Mouse (Mus musculus): Measurements from ENCODE around the gene Mphosph9. TPM values are rescaled to one million over a fixed set of nuclear protein-coding genes. Genes with fewer than 3 reads are reported as not detected.

The Mphosph9 gene
- polyA plus RNA-seq, 1 experiment from 2014 or later, result 20.9 TPM

DNA sequence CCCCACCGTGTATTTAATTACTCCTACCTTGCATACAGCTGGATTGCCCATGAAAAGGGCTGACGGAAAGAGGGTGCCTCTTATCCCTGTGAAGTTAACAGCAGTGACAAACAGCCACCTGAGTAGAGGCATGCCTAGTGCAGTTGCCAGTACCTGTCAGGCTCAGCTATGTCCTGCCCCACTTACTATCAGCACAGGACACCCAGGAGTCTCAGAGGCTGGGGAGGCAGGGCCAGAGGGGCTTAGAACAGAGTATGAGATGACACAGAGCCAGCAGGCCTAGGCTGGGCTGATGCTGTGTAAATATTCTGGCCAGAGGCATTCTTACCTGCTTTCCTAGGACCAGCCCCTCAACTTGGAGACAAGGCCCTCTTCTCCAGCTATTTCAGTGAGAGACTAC is 126.2 kb downstream of the Mphosph9 start:
- Histone ChIP-seq H3K4me1 (peaks cover 40% of the 10 kb centered on the region), H3K27ac (no peak overlapping the region)
- WGBS, result 88% methylated on average over 2 of the region's 2 CpGs

More for the DNA sequence above, 126.2 kb downstream of the Mphosph9 start:
- DNase-seq (ENCODE audit: extremely low spot score, low spot score), result no peak
- Histone ChIP-seq H3K4me3 (no peak overlapping the region), H3K36me3 (replicated peaks) (no peaks in the 10 kb centered on the region), H3K27me3 (ENCODE audit: poor library complexity, severe bottlenecking) (no peaks in the 10 kb centered on the region), H3K9me3 (no peaks in the 10 kb centered on the region)

Other genes with a start within 250 kb of the Mphosph9 start
- gene Abcb9, start 232.2 kb downstream of the Mphosph9 start, polyA plus RNA-seq (2016; fragmentation: Nextera tagmentation; extraction: Ambion mirVana), result 0.52 and 0.65 TPM in 2 replicates
- 16.8 and 17.8 TPM in 2 replicates for gene Ogfod2, start 215.7 kb downstream of the Mphosph9 start, polyA plus RNA-seq (2016; fragmentation: Nextera tagmentation; extraction: Ambion mirVana)
- 136 and 140 TPM in 2 replicates for gene Arl6ip4, start 211.9 kb downstream of the Mphosph9 start, polyA plus RNA-seq (2016; fragmentation: Nextera tagmentation; extraction: Ambion mirVana)
- 2.1 and 3.0 TPM in 2 replicates for gene Pitpnm2, start 78.2 kb downstream of the Mphosph9 start, polyA plus RNA-seq (2016; fragmentation: Nextera tagmentation; extraction: Ambion mirVana)
- gene 2810006K23Rik, start 117 bp upstream of the Mphosph9 start, polyA plus RNA-seq (2016; fragmentation: Nextera tagmentation; extraction: Ambion mirVana), result 24.9 and 25.7 TPM in 2 replicates
- gene Cdk2ap1, start 35.1 kb upstream of the Mphosph9 start, polyA plus RNA-seq (2016; fragmentation: Nextera tagmentation; extraction: Ambion mirVana), result 57.3 and 64.7 TPM in 2 replicates
- 85.7 and 88.3 TPM in 2 replicates for gene Sbno1, start 98.0 kb upstream of the Mphosph9 start, polyA plus RNA-seq (2016; fragmentation: Nextera tagmentation; extraction: Ambion mirVana)
- 41.0 and 41.6 TPM in 2 replicates for gene Kmt5a, start 112.0 kb upstream of the Mphosph9 start, polyA plus RNA-seq (2016; fragmentation: Nextera tagmentation; extraction: Ambion mirVana)
- gene Rilpl2, start 150.4 kb upstream of the Mphosph9 start, polyA plus RNA-seq (2016; fragmentation: Nextera tagmentation; extraction: Ambion mirVana), result 22.7 and 24.2 TPM in 2 replicates
- 35.8 and 37.2 TPM in 2 replicates for gene Snrnp35, start 155.2 kb upstream of the Mphosph9 start, polyA plus RNA-seq (2016; fragmentation: Nextera tagmentation; extraction: Ambion mirVana)
- gene Rilpl1, start 203.4 kb upstream of the Mphosph9 start, polyA plus RNA-seq (2016; fragmentation: Nextera tagmentation; extraction: Ambion mirVana), result 18.1 and 23.4 TPM in 2 replicates
- gene Tmed2, start 212.7 kb upstream of the Mphosph9 start, polyA plus RNA-seq (2016; fragmentation: Nextera tagmentation; extraction: Ambion mirVana), result 474 and 480 TPM in 2 replicates
- gene Ddx55, start 224.9 kb upstream of the Mphosph9 start, polyA plus RNA-seq (2016; fragmentation: Nextera tagmentation; extraction: Ambion mirVana), result 18.1 and 21.7 TPM in 2 replicates